Mouse (Mus musculus): ENCODE results near the gene Ankmy2.

The Ankmy2 gene

GRCm38 (mm10) chr12:36156637-36157303 is at the start of gene Ankmy2:
TSS of gene Ankmy2 (plus strand) at chr12:36157114.
- peak; percentile 86 to 91 for DNase-seq (ENCODE audit: low spot score in 2 of 2)

DNA sequence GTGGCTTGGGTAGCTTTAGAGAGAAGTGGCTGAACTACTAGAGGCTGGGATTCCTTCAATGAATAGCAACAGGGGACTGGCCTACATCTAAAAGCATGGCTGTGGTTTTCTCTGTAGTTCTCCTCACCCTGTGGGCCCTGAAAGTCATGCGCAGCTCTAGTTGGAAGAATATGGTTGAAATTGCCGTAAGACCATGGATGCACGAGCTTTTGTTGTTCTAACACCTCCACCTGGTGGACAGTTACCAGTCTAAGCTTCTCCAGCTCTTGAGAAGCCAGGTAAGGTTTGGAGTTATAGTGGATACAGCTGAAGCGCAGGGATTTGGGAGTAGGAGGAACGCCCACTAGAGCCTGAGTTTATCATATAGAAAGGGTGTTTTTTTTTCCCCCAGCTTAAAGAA is 48.5 kb upstream of the Ankmy2 start:
- no peak for DNase-seq (ENCODE audit: low spot score in 2 of 2)

DNA sequence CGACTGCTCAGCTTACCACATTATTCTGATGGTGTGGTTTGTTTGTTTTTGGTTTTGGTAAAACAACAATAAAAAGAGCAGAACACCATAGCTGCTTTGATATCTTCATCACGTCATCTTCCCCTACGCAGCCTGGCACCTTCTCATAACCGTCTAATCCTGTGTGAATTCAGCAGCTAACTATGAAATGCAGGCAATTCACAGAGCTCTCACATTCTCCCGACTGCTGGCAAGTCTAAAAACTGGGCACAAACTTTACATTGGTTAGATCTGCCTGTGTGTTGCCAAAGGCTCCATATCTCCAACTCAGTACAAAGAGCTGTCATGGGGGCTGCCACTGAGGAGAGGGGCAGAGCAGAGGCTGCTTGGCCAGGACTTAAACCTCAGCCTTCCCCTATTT is 46.5 kb upstream of the Ankmy2 start:
- DNase-seq (ENCODE audit: low spot score in 2 of 2) = no peak

DNA sequence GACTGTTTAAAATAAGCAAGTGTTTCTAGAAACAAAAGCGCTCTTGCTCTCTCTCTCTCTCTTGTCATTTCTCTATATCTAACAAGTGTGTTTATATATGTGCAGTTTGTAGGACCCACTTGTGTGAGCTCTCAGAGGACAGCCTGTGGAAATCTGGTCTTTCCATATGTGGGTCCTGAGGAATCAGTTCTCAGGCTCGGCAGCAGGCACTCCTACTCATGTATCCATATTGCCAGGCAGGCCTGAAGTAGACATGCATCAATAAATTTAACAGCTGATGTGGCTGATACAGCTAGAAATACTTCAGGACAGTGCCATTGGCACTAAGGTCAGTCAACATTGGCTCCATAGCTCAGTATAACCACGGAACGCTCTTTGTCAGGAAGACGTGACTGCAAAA is 45.8 kb upstream of the Ankmy2 start:
- DNase-seq (ENCODE audit: low spot score in 2 of 2) = no peak

DNA sequence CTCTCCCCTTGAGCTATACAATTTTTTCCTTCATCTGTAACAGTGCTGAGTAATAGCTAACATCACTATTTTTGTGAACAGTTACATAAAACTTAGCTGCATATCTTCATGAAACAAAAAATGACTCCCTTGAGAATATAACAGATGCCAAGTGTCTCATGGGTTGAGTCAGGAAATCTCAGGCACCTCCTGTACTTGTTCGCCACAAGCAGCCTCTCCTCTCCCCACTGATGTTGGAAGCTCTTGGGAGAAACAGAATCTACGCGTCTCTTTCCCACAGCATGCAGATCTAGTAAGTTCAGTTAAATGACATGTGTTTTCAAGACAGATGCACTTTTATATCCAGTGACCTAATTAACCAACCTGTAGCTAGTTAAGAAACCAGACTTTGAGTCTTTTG is 44.8 kb upstream of the Ankmy2 start:
- peak in 1 of 2 experiments; percentile 51 for DNase-seq (ENCODE audit: low spot score in 2 of 2)

DNA sequence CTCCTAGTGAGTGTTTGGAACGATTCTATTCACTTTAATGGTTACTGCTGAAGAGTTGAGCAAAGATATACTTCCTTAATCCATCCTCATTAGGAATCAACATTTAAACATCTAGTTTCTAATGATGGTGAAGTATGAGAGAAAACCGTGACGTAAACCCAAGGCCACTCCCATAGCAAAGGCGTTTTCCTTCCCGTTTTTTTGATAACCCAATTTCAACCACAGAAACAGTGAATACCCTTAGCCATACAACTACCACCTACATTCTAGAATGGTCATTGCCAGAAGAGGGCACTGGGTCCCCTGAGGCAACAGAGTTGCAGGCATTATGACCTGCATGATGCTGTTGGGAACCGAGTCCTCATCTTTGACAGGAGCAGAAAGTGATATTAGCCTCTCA is 39.8 kb upstream of the Ankmy2 start:
- DNase-seq (ENCODE audit: low spot score in 2 of 2) = no peak

GRCm38 (mm10) chr12:36119244-36119643 is 37.7 kb upstream of the Ankmy2 start:
- DNase-seq (ENCODE audit: low spot score in 2 of 2) = no peak

- DNase-seq (ENCODE audit: low spot score in 2 of 2) = no peak
Measured at GRCm38 (mm10) chr12:36126049-36126448, 30.9 kb upstream of the Ankmy2 start.

GRCm38 (mm10) chr12:36129826-36130225 is 27.1 kb upstream of the Ankmy2 start:
- DNase-seq (ENCODE audit: low spot score in 2 of 2) = no peak

DNA sequence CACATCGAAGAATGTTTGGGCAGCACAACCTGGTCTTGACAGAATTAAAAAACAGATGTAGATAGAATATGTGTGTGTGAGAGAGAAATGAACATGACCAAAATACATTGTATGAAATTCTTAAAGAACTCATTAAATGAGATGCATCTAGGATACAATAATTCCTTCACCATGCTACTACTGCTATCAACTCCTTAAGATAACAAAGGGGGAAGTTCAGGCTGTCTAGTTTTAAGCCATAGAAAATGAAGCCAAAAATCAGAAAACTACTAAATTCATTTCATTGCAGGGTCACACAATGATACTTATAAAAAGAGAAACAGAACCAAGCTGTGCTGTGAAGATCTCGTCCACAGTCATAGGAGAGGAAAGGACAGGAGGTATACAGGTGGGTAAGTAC is 24.7 kb upstream of the Ankmy2 start:
- DNase-seq (ENCODE audit: low spot score in 2 of 2) = no peak

- no peak for DNase-seq (ENCODE audit: low spot score in 2 of 2)
Measured at GRCm38 (mm10) chr12:36132668-36133067, 24.2 kb upstream of the Ankmy2 start.

GRCm38 (mm10) chr12:36133547-36133946 is 23.4 kb upstream of the Ankmy2 start:
- no peak for DNase-seq (ENCODE audit: low spot score in 2 of 2)

- DNase-seq (ENCODE audit: low spot score in 2 of 2) = no peak
Measured at GRCm38 (mm10) chr12:36134111-36134510, 22.8 kb upstream of the Ankmy2 start.

- DNase-seq (ENCODE audit: low spot score in 2 of 2) = no peak
Measured at GRCm38 (mm10) chr12:36135409-36135808, 21.5 kb upstream of the Ankmy2 start.

- DNase-seq (ENCODE audit: low spot score in 2 of 2) = no peak
Measured at GRCm38 (mm10) chr12:36136285-36136684, 20.6 kb upstream of the Ankmy2 start.

DNA sequence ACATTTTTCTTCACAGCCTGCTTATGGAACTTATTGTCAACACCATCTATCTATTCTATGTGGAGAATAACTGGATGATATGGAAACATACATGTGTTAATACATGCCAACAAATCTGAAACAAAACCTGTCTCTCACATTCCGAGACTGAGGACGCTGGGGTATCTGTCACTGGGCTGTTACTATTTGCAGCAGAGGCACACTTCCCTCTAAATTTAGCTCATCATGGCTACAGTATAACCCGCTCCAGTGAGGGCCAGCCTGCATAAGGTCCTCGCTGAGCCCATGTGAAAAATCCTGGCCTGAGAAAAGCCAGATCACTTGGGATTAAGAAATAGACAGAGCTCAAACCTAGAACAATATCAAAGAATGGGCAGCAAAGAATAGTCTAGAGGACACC is 19.7 kb upstream of the Ankmy2 start:
- no peak for DNase-seq (ENCODE audit: low spot score in 2 of 2)

GRCm38 (mm10) chr12:36140401-36140800 is 16.5 kb upstream of the Ankmy2 start:
- no peak for DNase-seq (ENCODE audit: low spot score in 2 of 2)

GRCm38 (mm10) chr12:36146230-36147011 is 10.5 kb upstream of the Ankmy2 start:
- DNase-seq (ENCODE audit: low spot score in 2 of 2) = no peak

GRCm38 (mm10) chr12:36150265-36150664 is 6.6 kb upstream of the Ankmy2 start:
- no peak for DNase-seq (ENCODE audit: low spot score in 2 of 2)

- DNase-seq (ENCODE audit: low spot score in 2 of 2) = no peak
Measured at GRCm38 (mm10) chr12:36150737-36151136, 6.2 kb upstream of the Ankmy2 start.

GRCm38 (mm10) chr12:36155141-36155641 is 1.7 kb upstream of the Ankmy2 start:
- DNase-seq (ENCODE audit: low spot score in 2 of 2) = peak; percentile 38 to 40

GRCm38 (mm10) chr12:36156101-36156636 is 745 bp upstream of the Ankmy2 start:
- DNase-seq (ENCODE audit: low spot score in 2 of 2) = no peak

DNA sequence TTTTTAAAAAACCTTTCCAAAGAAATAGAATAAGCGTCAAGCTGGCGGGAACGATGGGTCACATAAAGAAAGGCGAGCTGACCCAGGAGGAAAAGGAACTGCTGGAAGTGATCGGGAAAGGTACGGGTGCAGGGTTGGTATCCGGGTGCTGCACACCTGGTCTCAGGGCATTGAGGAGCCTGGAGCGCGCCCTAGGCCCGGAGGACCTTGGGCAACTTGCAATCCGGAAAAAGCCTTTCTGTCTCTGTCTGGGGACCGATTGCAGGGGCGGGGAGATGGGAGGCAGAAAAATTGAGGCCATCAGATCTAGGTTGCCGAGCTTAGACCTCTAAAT is 357 bp downstream of the Ankmy2 start:
- DNase-seq (ENCODE audit: low spot score in 2 of 2) = no peak
